Mouse (Mus musculus) 3134 (cell line): Measurements from ENCODE around the gene Gm21560.
"Not testable (repeated sequence)": the region's sequence is repeated elsewhere in the genome, so short reads cannot be mapped to it uniquely, and the experiment has no call there.

ENCODE experiments used
- DNase-seq: peaks from one replicate; pipeline ENCODE4 v3.0.0-alpha.2; 2011; ENCODE audit warnings: low spot score; ENCODE audit not compliant: insufficient read length; ENCODE audit errors: extremely low read depth

Gm21560 gene

GRCm38 (mm10) chr14:6219192-6219591 lies at the start of gene Gm21560:
Gene Gm21560, minus strand, starts transcription at chr14:6219292.
- not testable (repeated sequence) for DNase-seq

DNA sequence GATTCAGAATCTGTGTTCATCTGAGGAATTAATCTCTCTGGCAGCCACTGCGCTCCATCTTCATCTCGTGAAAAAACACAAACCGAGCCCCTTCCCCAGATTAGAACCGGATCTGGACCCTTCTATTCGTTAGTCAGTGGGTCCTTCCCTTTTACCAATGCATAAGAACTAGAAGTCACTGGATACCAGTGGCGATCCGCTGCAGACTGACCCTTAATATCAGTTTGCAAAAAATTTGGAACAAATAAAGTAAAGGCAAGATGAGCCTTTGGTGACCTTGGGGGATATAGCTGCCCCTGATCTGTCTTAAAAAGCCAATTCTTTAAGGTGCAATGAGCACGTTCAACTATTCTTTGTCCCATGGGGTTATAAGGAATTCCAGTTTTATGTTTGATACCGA lies 55.6 kb downstream of the Gm21560 start:
- DNase-seq: not testable (repeated sequence)

- not testable (repeated sequence) for DNase-seq
Observed at GRCm38 (mm10) chr14:6161085-6161484, 58.0 kb downstream of the Gm21560 start.
